Mouse (Mus musculus): ENCODE data around the gene Tent5b. TPM values are rescaled to one million over a fixed set of nuclear protein-coding genes. Genes with fewer than 3 reads are reported as not detected.
A peak's percentile ranks its signal among the peaks of the same experiment; 100 is the strongest.

The Tent5b gene
- polyA plus RNA-seq, 1 experiment from 2014 or later, result 0.45 TPM

DNA sequence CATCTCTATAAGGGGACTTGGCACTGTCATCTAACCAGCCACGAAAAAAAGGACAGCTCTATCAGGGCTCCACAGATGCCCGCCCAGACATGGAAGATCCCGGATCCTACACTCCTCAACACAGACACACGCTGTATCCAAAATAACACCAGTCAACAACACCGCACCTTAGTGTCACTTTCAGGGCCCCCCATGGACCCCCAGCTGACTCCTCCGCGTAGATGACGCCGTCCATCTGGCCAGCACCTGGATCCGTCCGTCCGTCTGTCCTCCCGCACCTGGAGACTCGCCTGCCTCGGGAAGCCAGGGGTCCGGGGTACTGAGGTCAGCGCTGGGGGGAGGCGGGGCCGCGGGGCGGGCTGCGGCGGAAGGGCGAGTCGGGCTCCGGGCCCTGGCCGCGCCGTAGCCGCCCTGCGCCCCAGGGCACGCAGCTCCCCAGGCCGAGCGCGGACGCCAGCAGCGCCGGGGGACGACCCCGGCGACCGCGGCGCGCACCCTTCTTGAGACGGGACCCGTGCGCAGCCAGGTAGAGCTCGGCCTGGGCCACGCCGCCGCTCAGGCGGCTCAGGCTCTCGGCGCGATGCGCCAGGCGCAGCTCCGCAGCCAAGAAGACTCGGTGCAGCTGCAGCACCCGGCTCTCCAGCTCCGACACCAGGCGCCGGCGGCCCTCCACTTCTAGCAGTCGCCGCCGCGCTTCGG, 17.7 kb downstream of the Tent5b start:
- under 1% methylated on average over 58 of the region's 70 CpGs for WGBS

DNA sequence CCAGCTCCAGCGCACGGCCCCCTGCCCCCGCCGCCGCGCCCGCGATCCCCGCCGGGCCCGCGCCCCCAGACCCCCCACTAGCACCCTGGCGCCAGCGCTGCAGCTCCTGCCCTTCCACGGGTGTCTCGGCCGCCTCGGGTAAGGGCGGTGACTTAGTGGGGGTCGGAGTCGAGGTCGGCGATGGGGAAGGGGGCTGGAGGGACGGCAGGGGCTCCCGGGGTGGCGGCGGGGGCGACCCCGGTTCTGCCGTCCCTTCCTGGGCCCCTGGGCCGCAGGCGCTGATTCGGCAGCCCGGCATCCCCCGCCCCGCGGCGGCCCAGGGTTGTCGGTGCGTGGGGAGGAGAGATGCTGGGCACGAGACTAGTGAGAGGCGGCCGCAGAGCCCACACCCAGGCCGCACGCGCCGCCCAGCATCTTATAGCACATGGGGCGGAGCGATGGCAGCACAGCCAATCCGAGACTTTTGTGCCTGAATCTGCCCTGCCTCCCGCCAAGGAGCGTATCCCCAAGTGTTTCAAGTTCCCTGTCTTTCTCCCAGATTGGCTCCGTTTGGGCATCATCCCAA, 18.3 kb downstream of the Tent5b start, which contains the start of gene Trnp1:
TSS of gene Trnp1 (minus strand) at position 391 of the 565 bp plus-strand sequence.
- under 1% methylated on average over 52 of the region's 53 CpGs for WGBS
- Histone ChIP-seq H3K36me3 (ENCODE audit: control insufficient read depth, insufficient read depth, low read length) (no peaks in the 10 kb centered on the region), H3K27ac (ENCODE audit: low read length) (no peak within 1 kb of the TSS), H3K9me3 (ENCODE audit: control insufficient read depth, low read depth, low read length) (no peaks in the 10 kb centered on the region), H3K4me3 (ENCODE audit: low read depth, low read length) (peak within 1 kb of the TSS; percentile 61), H3K9ac (replicated peaks; ENCODE audit: low read depth, low read length) (peak within 1 kb of the TSS; percentile 45), H3K27me3 (ENCODE audit: control insufficient read depth, insufficient read depth, low read length) (peaks cover 36% of the 10 kb centered on the region), H3K4me1 (ENCODE audit: control insufficient read depth, insufficient read depth, low read length) (peaks cover 3% of the 10 kb centered on the region; the same call in 1 of the 2 replicates), H3K4me2 (replicated peaks; ENCODE audit: low read depth, low read length) (peak within 1 kb of the TSS; percentile 100)
- peak; percentile 83; the same call in 1 of the 2 replicates for ATAC-seq (ENCODE audit: insufficient number of reproducible peaks, insufficient read depth, low FRiP score, low read depth)

More for the DNA sequence above, 17.7 kb downstream of the Tent5b start:
- peaks cover 3% of the 10 kb centered on the region; the same call in 1 of the 2 replicates for H3K4me1 ChIP-seq (ENCODE audit: control insufficient read depth, insufficient read depth, low read length)
- ATAC-seq (ENCODE audit: insufficient number of reproducible peaks, insufficient read depth, low FRiP score, low read depth), result no peak
- H3K9ac ChIP-seq (replicated peaks; ENCODE audit: low read depth, low read length), result peak overlapping the region; percentile 45
- H3K27ac ChIP-seq (ENCODE audit: low read length), result no peak overlapping the region
- peaks cover 36% of the 10 kb centered on the region for H3K27me3 ChIP-seq (ENCODE audit: control insufficient read depth, insufficient read depth, low read length)
- no peaks in the 10 kb centered on the region for H3K9me3 ChIP-seq (ENCODE audit: control insufficient read depth, low read depth, low read length)
- peak overlapping the region; percentile 61 for H3K4me3 ChIP-seq (ENCODE audit: low read depth, low read length)
- H3K36me3 ChIP-seq (ENCODE audit: control insufficient read depth, insufficient read depth, low read length), result no peaks in the 10 kb centered on the region
- peak overlapping the region; percentile 100 for H3K4me2 ChIP-seq (replicated peaks; ENCODE audit: low read depth, low read length)

DNA sequence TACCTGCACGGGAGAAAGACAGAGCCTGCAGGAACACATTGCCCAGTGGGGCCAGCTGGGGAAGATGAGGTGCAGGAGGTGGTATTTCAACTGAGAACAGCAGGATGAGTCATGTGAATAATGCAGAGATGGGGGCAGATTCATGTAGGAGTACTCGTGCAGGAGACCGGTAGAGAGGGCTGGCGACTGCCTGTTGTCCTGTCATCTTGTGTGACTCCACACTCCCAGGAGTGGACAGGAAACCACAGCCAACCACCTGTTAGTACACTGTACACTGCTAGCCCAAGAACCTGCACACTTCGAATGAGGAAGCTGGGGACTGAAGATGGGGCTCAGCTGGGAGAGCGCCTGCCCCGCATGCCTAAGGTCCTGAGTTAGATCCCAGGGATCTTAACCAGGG, 21.6 kb downstream of the Tent5b start:
- 55% methylated on average over 7 of the region's 7 CpGs for WGBS
- Histone ChIP-seq H3K4me1 (ENCODE audit: control insufficient read depth, insufficient read depth, low read length) (peaks cover 3% of the 10 kb centered on the region; the same call in 1 of the 2 replicates), H3K9me3 (ENCODE audit: control insufficient read depth, low read depth, low read length) (no peaks in the 10 kb centered on the region), H3K27ac (ENCODE audit: low read length) (no peak overlapping the region), H3K4me3 (ENCODE audit: low read depth, low read length) (no peak overlapping the region), H3K4me2 (replicated peaks; ENCODE audit: low read depth, low read length) (no peak overlapping the region), H3K9ac (replicated peaks; ENCODE audit: low read depth, low read length) (no peak overlapping the region), H3K27me3 (ENCODE audit: control insufficient read depth, insufficient read depth, low read length) (peaks cover 36% of the 10 kb centered on the region), H3K36me3 (ENCODE audit: control insufficient read depth, insufficient read depth, low read length) (no peaks in the 10 kb centered on the region)
- no peak for ATAC-seq (ENCODE audit: insufficient number of reproducible peaks, insufficient read depth, low FRiP score, low read depth)

DNA sequence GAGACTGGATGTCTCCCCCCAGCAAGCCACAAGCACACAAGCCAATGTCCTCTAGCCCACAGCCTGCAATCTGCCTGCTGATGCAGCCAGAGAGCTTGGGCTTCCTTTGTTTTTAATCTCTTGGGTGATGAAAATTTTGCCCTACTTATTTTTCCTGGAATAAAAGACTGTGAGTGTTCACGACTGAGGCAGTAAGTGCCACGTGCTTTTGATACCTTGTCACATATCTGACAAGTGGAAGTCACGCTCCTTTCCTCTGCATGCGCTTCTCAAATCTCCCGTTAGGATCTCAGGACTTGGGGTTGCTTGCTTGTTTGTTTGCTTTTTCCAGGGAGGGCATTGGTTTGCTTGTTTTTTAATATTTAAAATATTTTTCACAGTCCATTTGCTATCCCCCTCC, 24.4 kb downstream of the Tent5b start:
- ATAC-seq (ENCODE audit: insufficient number of reproducible peaks, insufficient read depth, low FRiP score, low read depth), result no peak
- no peaks in the 10 kb centered on the region for H3K9me3 ChIP-seq (ENCODE audit: control insufficient read depth, low read depth, low read length)
- no peaks in the 10 kb centered on the region for H3K36me3 ChIP-seq (ENCODE audit: control insufficient read depth, insufficient read depth, low read length)
- no peak overlapping the region for H3K9ac ChIP-seq (replicated peaks; ENCODE audit: low read depth, low read length)
- no peak overlapping the region for H3K4me2 ChIP-seq (replicated peaks; ENCODE audit: low read depth, low read length)
- WGBS, result 54% methylated on average over 5 of the region's 5 CpGs
- H3K4me1 ChIP-seq (ENCODE audit: control insufficient read depth, insufficient read depth, low read length), result no peaks in the 10 kb centered on the region
- H3K27ac ChIP-seq (ENCODE audit: low read length), result no peak overlapping the region
- peaks cover 12% of the 10 kb centered on the region for H3K27me3 ChIP-seq (ENCODE audit: control insufficient read depth, insufficient read depth, low read length)
- H3K4me3 ChIP-seq (ENCODE audit: low read depth, low read length), result no peak overlapping the region

- WGBS, result 60% methylated on average over 9 of the region's 9 CpGs
- Histone ChIP-seq H3K4me2 (replicated peaks; ENCODE audit: low read depth, low read length) (no peak overlapping the region), H3K4me3 (ENCODE audit: low read depth, low read length) (no peak overlapping the region), H3K27me3 (ENCODE audit: control insufficient read depth, insufficient read depth, low read length) (peaks cover 6% of the 10 kb centered on the region; the same call in 1 of the 2 replicates), H3K4me1 (ENCODE audit: control insufficient read depth, insufficient read depth, low read length) (no peaks in the 10 kb centered on the region), H3K9me3 (ENCODE audit: control insufficient read depth, low read depth, low read length) (no peaks in the 10 kb centered on the region), H3K27ac (ENCODE audit: low read length) (no peak overlapping the region), H3K9ac (replicated peaks; ENCODE audit: low read depth, low read length) (no peak overlapping the region), H3K36me3 (ENCODE audit: control insufficient read depth, insufficient read depth, low read length) (no peaks in the 10 kb centered on the region)
- no peak for ATAC-seq (ENCODE audit: insufficient number of reproducible peaks, insufficient read depth, low FRiP score, low read depth)
Observed at GRCm38 (mm10) chr4:133504755-133505485, 25.0 kb downstream of the Tent5b start.

DNA sequence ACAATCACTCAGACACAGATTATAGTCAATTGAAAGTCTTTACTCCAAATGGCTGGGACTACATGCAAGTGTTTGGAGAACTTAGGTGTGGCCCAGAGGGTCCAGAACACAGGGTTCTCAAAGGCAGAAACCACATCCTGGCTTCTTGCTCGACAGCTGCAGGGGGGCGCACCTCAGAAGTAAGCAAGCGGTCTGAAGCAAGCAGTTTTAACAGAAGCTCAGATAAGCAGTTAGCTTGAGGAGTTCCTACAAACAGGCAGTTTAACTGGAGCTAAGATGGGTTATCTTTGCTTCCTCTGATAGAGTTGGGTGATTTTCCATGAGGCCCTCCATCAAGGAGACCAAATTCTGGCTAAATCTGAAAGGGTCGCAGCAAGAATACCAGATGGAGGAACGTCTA, 26.6 kb downstream of the Tent5b start:
- H3K4me1 ChIP-seq (ENCODE audit: control insufficient read depth, insufficient read depth, low read length), result no peaks in the 10 kb centered on the region

DNA sequence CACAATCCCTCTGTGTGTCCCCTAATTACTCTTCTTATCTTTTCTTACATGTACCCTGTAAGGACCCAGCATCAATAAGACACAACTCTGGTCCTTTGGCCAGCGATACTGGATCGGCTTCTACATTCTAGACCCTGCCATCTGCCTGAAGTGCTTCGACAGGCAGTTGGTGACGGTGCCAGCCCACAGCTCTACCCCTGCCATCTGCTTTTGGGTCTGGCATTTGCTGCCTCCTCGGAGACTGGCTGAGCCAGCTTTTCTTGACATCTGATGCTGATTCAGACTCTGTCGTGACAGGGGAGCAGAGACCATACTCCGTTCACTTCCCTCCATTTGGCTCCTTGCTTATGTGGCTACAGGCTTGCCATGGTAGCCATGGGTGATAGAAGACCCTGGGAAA, 29.1 kb downstream of the Tent5b start:
- ATAC-seq (ENCODE audit: insufficient number of reproducible peaks, insufficient read depth, low FRiP score, low read depth), result no peak
- Histone ChIP-seq H3K27me3 (ENCODE audit: control insufficient read depth, insufficient read depth, low read length) (no peaks in the 10 kb centered on the region), H3K9me3 (ENCODE audit: control insufficient read depth, low read depth, low read length) (no peaks in the 10 kb centered on the region), H3K9ac (replicated peaks; ENCODE audit: low read depth, low read length) (no peak overlapping the region), H3K4me1 (ENCODE audit: control insufficient read depth, insufficient read depth, low read length) (no peaks in the 10 kb centered on the region), H3K4me3 (ENCODE audit: low read depth, low read length) (no peak overlapping the region), H3K36me3 (ENCODE audit: control insufficient read depth, insufficient read depth, low read length) (no peaks in the 10 kb centered on the region), H3K27ac (ENCODE audit: low read length) (no peak overlapping the region), H3K4me2 (replicated peaks; ENCODE audit: low read depth, low read length) (no peak overlapping the region)
- 82% methylated on average over 7 of the region's 7 CpGs for WGBS

More for the DNA sequence above, 26.6 kb downstream of the Tent5b start:
- H3K4me2 ChIP-seq (replicated peaks; ENCODE audit: low read depth, low read length), result no peak overlapping the region
- no peaks in the 10 kb centered on the region for H3K27me3 ChIP-seq (ENCODE audit: control insufficient read depth, insufficient read depth, low read length)
- H3K9ac ChIP-seq (replicated peaks; ENCODE audit: low read depth, low read length), result no peak overlapping the region
- H3K27ac ChIP-seq (ENCODE audit: low read length), result no peak overlapping the region
- no peak for ATAC-seq (ENCODE audit: insufficient number of reproducible peaks, insufficient read depth, low FRiP score, low read depth)
- no peaks in the 10 kb centered on the region for H3K9me3 ChIP-seq (ENCODE audit: control insufficient read depth, low read depth, low read length)
- WGBS, result 66% methylated on average over 5 of the region's 5 CpGs
- H3K36me3 ChIP-seq (ENCODE audit: control insufficient read depth, insufficient read depth, low read length), result no peaks in the 10 kb centered on the region
- H3K4me3 ChIP-seq (ENCODE audit: low read depth, low read length), result no peak overlapping the region

DNA sequence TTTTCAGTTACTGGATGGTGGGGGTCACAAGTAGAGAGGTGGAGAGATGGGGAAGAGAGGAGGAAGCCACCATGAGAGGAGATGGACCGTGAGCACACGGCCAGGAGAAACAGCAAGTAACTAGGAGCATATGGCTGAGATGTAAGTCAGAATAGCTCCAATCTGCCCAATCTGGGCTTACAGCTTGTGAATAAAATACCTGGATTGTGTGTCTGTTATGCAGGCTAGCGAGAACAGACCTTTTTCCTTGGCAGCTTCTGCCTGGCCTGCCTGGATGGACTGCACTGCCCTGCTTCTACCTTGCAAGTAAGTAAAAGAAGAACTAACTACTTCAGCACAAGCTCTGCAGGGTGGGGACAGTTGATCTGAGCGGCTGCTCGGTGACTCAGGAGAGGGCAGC, 31.1 kb downstream of the Tent5b start:
- no peaks in the 10 kb centered on the region for H3K9me3 ChIP-seq (ENCODE audit: control insufficient read depth, low read depth, low read length)
- H3K4me2 ChIP-seq (replicated peaks; ENCODE audit: low read depth, low read length), result no peak overlapping the region
- H3K9ac ChIP-seq (replicated peaks; ENCODE audit: low read depth, low read length), result no peak overlapping the region
- no peak overlapping the region for H3K4me3 ChIP-seq (ENCODE audit: low read depth, low read length)
- no peak overlapping the region for H3K27ac ChIP-seq (ENCODE audit: low read length)
- no peaks in the 10 kb centered on the region for H3K36me3 ChIP-seq (ENCODE audit: control insufficient read depth, insufficient read depth, low read length)
- WGBS, result 79% methylated on average over 5 of the region's 5 CpGs
- H3K4me1 ChIP-seq (ENCODE audit: control insufficient read depth, insufficient read depth, low read length), result no peaks in the 10 kb centered on the region
- H3K27me3 ChIP-seq (ENCODE audit: control insufficient read depth, insufficient read depth, low read length), result no peaks in the 10 kb centered on the region
- no peak for ATAC-seq (ENCODE audit: insufficient number of reproducible peaks, insufficient read depth, low FRiP score, low read depth)

All from stomach, embryonic 14.5 days (tissue).